Mouse (Mus musculus) megakaryocyte, embryonic 14.5 days (primary cell): ENCODE results near the gene Cdk14. TPM values are rescaled to one million over a fixed set of nuclear protein-coding genes. Genes with fewer than 3 reads are reported as not detected.

Source experiments
- H3K27me3 ChIP-seq: replicated peaks from 2 replicates; pipeline ENCODE3; 2012; ENCODE audit warnings: inconsistent platforms
- H3K36me3 ChIP-seq: replicated peaks from 2 replicates; pipeline ENCODE3; 2012; ENCODE audit warnings: low read length, inconsistent platforms, mixed read lengths
- H3K4me1 ChIP-seq: 2 replicates; pipeline ENCODE4 v1.6.1; 2012; ENCODE audit warnings: inconsistent platforms
- H3K4me3 ChIP-seq: replicated peaks from 2 replicates; pipeline ENCODE3; 2012; ENCODE audit warnings: moderate library complexity, mild to moderate bottlenecking, inconsistent platforms
- H3K9me3 ChIP-seq: 2 replicates; pipeline ENCODE4 v1.6.1; 2012; ENCODE audit warnings: inconsistent platforms
- FLI1 ChIP-seq: IDR thresholded peaks from 2 replicates; pipeline ENCODE4 v1.6.1; 2012; ENCODE audit warnings: low read length, inconsistent platforms, mixed read lengths
- GATA1 ChIP-seq: IDR thresholded peaks from 3 replicates; pipeline ENCODE4 v1.6.1; 2012; ENCODE audit warnings: mixed read lengths, low read length, inconsistent platforms, borderline replicate concordance
- polyA plus RNA-seq: library from polyadenylated mRNA; stranded (reverse); fragments of >175 nt; gene quantifications from 2 replicates; pipeline ENCODE4 v1.2.3, GENCODE M21; 2012; ENCODE audit warnings: low replicate concordance; ENCODE audit not compliant: insufficient read depth

The Cdk14 gene
- polyA plus RNA-seq, 1 experiment: 0.21 TPM

DNA sequence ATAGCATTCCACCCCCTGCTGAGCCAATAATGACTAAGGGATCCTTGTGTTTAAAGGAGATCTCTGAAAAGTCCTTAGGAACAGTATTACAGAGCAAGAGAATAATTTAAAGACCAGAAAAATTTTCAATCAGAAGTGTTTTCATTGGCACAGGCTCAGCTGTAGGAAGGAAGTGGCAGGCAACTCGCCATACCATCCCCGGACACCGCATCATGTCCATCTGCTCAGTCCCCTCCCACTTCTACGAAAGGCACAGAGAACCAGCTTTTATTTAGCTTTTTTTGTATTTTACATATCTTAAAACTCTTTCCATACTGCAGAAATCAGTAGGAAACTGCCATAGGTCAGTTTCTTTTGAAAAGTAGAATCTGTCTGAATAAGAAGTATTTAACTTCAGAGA lies 440.6 kb downstream of the Cdk14 start:
- H3K4me3 ChIP-seq: no peak overlapping the region
- no peaks in the 10 kb centered on the region for H3K4me1 ChIP-seq
- H3K9me3 ChIP-seq: no peaks in the 10 kb centered on the region
- H3K27me3 ChIP-seq: no peaks in the 10 kb centered on the region
- TF ChIP-seq FLI1 (no peak), GATA1 (no peak)
- no peaks in the 10 kb centered on the region for H3K36me3 ChIP-seq

DNA sequence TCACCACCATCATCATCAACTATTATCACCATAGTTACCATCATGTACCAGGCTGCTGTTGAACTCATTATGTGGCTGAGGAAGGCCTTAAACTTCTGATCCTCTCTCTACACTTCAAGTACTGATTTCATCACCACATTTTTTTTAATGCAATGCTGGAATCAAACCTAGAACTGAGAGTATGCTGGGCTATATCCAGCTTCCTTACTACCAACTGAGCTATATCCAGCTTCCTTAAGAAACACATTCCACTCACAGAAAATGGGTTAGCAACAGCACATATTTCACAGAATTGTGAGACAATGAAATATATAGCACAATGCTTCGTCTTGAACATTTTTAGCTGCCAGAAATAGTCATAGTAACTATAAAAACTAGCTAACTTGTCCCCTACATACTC lies 446.7 kb downstream of the Cdk14 start:
- Histone ChIP-seq H3K36me3 (no peaks in the 10 kb centered on the region), H3K9me3 (no peaks in the 10 kb centered on the region), H3K4me3 (no peak overlapping the region), H3K4me1 (no peaks in the 10 kb centered on the region), H3K27me3 (no peaks in the 10 kb centered on the region)
- TF ChIP-seq GATA1 (no peak), FLI1 (no peak)

DNA sequence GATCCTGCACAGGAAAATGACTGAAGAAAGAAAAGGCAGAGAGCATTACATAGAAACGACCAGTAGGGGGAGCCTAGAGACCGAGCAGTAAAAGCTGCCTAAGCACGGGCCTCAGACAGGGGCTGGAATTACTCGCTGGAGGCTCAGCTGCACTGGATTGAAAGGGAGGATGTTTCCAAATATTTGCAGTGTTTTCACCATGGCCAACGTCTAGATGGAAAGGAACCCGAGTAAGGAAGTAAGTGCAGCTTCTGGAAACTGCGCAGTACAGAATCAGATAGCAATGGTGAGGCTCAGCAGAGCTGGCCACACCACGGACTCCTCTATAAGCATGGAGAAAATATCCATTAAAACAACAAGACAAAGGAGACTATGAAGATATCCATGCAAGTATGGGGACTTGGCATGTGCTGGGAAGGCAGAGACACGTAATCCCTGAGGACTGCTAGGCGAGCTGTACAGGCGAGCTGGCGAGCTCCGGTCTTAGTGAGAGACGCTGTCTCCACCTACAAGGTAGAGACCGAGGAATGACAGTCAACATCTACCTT lies 458.0 kb downstream of the Cdk14 start:
- H3K4me3 ChIP-seq: no peak overlapping the region
- H3K4me1 ChIP-seq: no peaks in the 10 kb centered on the region
- H3K27me3 ChIP-seq: no peaks in the 10 kb centered on the region
- TF ChIP-seq GATA1 (no peak), FLI1 (no peak)
- no peaks in the 10 kb centered on the region for H3K36me3 ChIP-seq
- no peaks in the 10 kb centered on the region for H3K9me3 ChIP-seq

DNA sequence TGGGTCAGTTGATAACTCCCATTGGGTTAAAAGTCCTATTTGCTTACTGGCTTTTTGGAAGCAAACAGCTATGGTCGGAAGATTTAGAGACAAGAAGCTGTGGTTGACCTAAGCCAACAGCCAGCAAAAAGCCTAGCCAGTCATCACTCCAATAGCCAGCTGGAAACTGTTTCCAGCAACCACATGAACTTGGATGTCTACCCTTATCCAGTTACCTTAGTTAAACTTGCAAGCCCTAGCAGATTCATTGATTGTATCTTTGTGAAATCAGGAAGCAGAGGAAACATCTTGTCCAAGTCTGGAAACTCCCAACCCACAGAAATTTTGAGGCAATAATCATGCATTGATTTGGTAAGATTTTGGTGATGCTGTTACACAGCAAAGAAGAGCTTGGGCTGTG lies 458.5 kb downstream of the Cdk14 start:
- Histone ChIP-seq H3K4me3 (no peak overlapping the region), H3K9me3 (no peaks in the 10 kb centered on the region), H3K27me3 (no peaks in the 10 kb centered on the region), H3K4me1 (no peaks in the 10 kb centered on the region), H3K36me3 (no peaks in the 10 kb centered on the region)
- TF ChIP-seq FLI1: no peak
- TF ChIP-seq GATA1: no peak

DNA sequence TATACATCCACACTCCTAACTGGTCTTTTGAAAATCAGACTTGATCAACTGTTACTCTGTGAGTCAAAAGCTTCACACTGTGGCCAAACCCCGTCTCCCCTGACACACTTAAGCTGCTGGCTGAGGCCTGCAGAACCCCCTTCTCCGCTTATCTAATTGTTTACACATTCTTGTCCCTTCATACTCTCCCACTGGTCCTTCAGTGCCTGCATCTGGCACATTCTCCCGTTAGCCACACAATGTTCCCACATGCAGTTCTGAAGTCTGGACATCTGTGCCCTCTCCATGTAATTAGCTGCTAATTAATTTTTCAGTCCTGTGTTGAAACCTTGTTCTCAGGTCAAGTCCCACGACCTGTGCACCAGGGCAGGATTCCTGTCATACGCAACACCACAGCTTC lies 460.7 kb downstream of the Cdk14 start:
- H3K36me3 ChIP-seq: no peaks in the 10 kb centered on the region
- TF ChIP-seq FLI1 (no peak), GATA1 (no peak)
- no peaks in the 10 kb centered on the region for H3K9me3 ChIP-seq
- H3K27me3 ChIP-seq: no peaks in the 10 kb centered on the region
- H3K4me1 ChIP-seq: no peaks in the 10 kb centered on the region
- no peak overlapping the region for H3K4me3 ChIP-seq

DNA sequence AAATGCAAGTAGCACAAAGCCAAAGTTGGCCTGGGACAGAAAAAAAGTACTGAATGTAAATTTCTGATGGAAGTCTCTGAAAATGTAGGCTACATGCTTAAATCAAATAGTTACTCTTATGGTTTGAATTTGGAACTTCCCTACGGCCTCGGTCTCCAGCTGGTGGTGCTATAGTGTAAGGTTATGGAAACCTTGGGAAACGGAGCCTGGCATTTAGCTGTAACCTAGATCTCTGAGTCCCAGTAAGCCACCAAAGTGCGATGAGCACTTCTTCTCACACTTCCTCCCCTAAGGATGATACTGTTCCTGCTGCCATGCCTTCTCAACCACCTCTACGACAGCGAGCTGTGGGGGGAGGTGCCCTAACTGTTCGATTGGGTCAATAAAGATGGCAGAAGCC lies 464.1 kb downstream of the Cdk14 start:
- Histone ChIP-seq H3K4me3 (no peak overlapping the region), H3K27me3 (no peaks in the 10 kb centered on the region), H3K36me3 (no peaks in the 10 kb centered on the region), H3K4me1 (no peaks in the 10 kb centered on the region), H3K9me3 (no peaks in the 10 kb centered on the region)
- TF ChIP-seq GATA1 (no peak), FLI1 (no peak)

DNA sequence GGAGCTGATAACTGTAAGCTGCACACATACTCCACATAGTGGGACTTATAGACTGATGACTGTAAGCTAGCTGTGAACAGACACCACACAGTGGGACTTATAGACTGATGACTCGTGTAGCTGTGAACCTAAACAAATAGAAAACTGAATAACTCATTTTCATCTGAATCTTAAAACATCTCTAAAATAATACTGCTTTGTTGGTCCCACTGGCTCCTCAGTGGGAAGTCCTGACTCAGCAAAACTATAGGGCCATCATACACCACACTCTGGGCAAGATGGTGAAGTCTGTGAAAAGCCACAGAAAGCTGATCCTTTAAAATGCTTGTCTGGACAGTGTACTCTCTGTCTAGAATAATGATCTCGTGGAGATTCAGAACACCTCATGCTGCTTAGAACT lies 464.7 kb downstream of the Cdk14 start:
- Histone ChIP-seq H3K4me1 (no peaks in the 10 kb centered on the region), H3K27me3 (no peaks in the 10 kb centered on the region), H3K36me3 (no peaks in the 10 kb centered on the region), H3K9me3 (no peaks in the 10 kb centered on the region), H3K4me3 (no peak overlapping the region)
- TF ChIP-seq FLI1 (no peak), GATA1 (no peak)

DNA sequence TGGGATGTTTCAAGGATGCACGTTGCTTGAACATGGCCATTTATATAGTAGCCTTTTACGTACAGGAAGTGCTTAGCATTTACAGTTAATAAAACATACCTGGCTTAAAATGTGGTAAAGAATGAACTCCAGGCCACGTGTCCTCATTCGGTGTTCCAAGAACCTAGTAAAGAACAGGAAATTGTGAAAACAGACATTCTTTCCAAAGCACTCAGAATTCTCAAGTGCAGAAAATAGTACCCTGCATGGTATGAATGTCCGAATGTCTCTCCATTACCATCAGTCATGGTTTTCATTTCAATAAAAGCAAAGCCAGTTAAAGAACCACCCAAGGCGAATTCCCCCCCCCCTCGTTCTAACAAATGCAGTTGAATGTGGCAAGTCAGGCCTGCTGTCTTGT lies 470.7 kb downstream of the Cdk14 start:
- no peaks in the 10 kb centered on the region for H3K9me3 ChIP-seq
- H3K27me3 ChIP-seq: no peaks in the 10 kb centered on the region
- H3K4me3 ChIP-seq: no peak overlapping the region
- peaks cover 2% of the 10 kb centered on the region; the same call in 1 of the 2 replicates for H3K4me1 ChIP-seq
- no peak for TF ChIP-seq FLI1
- no peak for TF ChIP-seq GATA1
- no peaks in the 10 kb centered on the region for H3K36me3 ChIP-seq

DNA sequence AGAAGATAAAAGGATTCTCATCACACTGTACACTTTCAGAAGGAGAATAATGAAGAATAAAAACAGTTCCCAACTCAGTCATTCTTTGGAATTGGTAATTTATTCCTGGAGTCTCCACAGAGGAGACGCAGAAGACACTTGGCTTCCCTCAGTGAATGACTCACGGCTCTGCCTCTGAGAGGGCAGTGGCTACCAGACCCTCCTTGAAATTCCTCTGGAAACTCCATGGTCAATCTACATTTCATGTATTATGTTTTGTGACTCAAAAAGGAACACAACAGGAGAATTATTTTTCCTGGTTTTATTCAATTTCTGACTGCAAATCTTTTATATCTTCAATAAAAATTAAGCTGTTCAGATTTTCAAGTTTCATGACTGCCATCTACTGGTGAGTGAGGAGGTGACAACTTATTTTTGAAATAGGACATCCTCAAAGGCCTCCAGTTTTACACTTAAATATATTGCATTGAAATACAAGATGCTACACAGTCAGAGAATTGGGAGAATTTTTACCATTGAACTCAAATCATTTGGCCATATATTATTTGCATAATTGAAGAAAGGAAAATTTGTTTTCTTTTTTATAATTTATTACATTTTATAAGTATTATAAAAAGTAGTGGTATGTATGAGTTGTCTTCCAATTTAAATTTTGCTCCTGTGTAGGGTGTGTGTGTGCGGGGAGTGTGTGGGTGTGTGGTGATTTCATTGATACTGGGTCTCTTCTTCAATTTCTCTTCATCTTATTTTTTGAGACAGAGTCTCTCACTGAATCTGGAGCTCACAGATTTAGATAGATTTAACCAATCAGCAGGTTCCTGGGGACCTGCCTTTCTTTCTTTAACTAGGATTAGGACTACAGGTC lies 471.8 kb downstream of the Cdk14 start:
- H3K36me3 ChIP-seq: no peaks in the 10 kb centered on the region

DNA sequence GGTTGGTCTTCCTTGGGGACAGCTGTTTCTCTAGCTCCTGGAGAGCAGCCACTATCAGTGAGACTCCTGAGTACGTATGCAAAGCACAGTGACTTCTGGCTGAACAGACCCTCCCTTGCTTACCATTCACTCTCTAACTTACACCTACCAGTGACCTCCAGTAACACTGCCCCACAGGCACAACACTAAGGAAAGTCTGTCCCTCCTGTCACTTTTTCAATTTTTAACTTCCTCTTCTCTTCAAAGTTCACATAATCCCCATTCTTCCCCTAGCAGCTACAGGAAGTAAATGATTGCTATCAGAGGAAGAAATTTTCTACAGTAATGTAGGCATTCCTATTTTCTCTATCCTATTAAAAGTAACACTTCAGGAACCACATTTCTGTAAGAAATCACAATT lies 485.0 kb downstream of the Cdk14 start:
- H3K9me3 ChIP-seq: no peaks in the 10 kb centered on the region
- peaks cover 6% of the 10 kb centered on the region for H3K4me1 ChIP-seq
- H3K27me3 ChIP-seq: no peaks in the 10 kb centered on the region
- TF ChIP-seq FLI1: no peak
- TF ChIP-seq GATA1: no peak
- H3K4me3 ChIP-seq: no peak overlapping the region
- no peaks in the 10 kb centered on the region for H3K36me3 ChIP-seq

More for the DNA sequence above, 471.8 kb downstream of the Cdk14 start:
- Histone ChIP-seq H3K27me3 (no peaks in the 10 kb centered on the region), H3K4me3 (no peak overlapping the region), H3K9me3 (no peaks in the 10 kb centered on the region), H3K4me1 (peaks cover 3% of the 10 kb centered on the region; the same call in 1 of the 2 replicates)
- TF ChIP-seq FLI1 (no peak), GATA1 (no peak)

DNA sequence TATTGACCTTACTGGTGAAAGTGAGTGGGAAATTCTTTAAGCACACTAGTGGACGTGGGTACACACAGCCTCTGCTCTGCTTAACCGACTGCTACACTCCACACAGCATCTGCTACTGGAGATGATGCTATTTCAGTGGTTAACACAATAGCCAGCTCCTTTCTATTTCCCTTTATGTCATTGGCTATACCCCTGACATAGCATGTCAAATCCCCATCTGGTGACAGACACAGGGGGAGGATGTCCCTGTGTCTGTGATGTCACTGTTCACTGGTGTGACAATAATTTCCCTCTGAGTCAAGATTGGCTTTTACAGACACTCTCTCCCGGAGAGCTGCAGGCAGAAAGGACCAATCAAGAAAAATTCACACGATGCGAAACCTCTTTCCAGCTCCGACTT lies 485.6 kb downstream of the Cdk14 start:
- Histone ChIP-seq H3K27me3 (no peaks in the 10 kb centered on the region), H3K9me3 (no peaks in the 10 kb centered on the region), H3K4me1 (peaks cover 6% of the 10 kb centered on the region), H3K36me3 (no peaks in the 10 kb centered on the region), H3K4me3 (no peak overlapping the region)
- no peak for TF ChIP-seq FLI1
- no peak for TF ChIP-seq GATA1
